Mouse (Mus musculus) B cell, adult 2 months (primary cell): ENCODE measurements at regions not wholly inside any gene's neighbourhood (a gene's known extent, or its start where the extent isn't known, plus 50 kb on each side); places are given as distances from the start of the nearest gene placed in this dataset.

ENCODE experiments used
- DNase-seq, 2 experiments: peaks; one replicate each; pipeline ENCODE4 v3.0.0; 2022

DNA sequence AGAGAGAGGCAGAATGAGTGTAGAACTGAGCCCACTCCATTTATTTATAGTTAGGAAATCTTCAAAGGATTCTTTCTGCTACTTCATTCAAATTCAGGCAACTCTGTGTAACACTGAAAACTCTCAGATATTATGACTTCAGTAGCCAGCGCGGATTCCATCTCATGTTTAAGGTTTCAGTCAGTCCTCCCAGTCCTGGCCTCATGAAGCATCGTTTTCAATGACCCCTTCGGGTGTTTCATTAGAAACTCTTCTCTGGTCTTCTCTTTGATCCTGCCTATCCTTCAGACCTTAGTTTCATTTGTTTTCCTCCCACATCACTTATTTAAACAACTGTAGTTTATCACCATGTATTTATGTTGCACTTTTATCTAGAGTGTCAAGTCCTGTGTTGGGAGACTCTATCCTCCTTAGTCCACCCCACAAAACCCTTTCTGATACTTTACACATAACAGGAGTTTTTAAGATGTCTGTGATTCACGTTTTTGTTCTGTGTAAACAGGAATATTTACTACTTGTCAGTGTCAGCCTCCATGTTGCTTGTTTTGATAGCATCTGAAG, 447.7 kb upstream of the Jag1 start:
- no peak for DNase-seq

DNA sequence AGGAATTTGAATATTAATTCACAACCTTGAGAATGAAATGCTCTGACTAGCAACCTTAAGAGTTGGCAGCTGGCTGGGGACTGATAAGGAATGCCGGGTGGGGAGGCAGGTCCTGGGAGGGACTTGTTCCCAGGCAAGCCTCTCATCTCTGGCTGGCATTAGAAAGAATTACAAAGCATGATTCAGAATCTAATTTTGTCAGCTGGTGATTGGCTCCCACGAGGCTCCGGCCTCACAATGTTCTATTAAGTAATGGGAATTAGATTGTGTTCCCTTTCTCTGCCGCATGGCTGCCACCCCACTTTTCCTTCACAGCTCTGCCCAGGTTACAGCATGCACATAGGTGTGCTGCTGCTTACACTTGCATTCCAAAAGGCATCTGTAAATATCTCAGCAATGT, 443.9 kb upstream of the Jag1 start:
- DNase-seq, result no peak

GRCm38 (mm10) chr2:137553871-137554270, 437.4 kb upstream of the Jag1 start:
- no peak for DNase-seq

GRCm38 (mm10) chr2:137536581-137536980, 420.1 kb upstream of the Jag1 start:
- no peak for DNase-seq

DNA sequence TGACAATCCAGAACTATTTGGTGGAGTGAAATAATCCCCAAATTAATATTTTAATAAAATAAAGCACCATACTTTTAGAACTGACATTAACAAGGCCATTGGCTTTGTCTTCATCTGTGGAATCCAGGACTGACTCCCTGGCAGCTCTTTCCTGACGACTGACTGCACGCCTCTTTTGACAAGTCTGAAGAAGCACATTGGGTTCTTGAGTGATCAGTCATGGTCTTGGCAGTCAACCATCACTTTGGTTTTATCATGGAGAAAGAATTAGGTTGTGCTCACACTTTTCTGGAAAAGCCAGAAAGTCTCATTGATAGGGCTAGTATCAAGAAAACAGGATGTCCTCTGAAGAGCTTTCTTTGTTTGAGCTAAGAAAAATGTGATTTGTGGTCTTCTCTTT, 399.8 kb upstream of the Jag1 start:
- DNase-seq, result no peak

DNA sequence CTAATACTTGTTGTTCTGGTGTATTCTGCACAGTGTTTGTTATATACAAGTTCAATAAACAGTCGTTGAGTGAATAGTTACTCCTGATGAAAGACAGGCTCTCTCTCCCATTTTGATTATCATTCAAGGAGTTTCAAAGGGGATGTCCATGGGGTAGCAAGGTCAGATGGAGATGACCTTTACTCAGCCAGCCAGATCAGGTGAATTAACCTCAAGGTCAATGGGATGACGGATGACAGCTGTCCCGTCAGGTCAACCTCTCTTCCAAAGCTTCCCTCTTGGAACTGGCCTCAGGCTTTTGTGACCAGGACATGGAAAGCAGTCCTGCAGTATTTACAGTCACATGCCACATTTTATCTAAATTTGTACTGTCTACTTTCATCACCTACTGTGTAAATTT, 398.6 kb upstream of the Jag1 start:
- DNase-seq, result no peak

GRCm38 (mm10) chr2:137513895-137514506, 397.6 kb upstream of the Jag1 start:
- DNase-seq, result no peak

DNA sequence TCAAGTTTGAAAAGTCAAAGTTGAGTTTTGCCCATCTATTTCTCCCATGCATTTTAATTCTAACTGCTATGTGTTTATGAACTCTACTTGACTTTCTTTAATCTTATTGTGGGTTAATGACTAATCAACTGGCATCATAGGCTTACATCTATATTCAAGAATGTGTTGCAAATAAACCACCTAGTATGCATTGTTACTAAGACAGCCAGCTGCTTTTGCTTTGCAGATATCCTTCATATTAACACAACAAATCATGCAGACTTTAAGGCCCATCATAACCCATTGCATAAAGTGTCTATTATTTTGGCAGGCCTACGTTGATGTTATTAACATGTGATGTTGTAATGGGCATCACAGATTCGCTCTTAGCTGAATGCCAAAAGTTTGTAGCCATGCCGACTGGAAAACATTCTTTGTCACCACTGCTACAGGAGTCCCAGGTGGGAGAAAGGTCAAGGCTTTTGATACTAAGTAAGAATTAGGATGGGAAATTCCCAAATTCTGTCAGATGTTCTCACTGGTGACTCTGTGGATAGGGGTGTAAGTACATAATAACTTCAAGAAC, 394.3 kb upstream of the Jag1 start:
- DNase-seq, result no peak

DNA sequence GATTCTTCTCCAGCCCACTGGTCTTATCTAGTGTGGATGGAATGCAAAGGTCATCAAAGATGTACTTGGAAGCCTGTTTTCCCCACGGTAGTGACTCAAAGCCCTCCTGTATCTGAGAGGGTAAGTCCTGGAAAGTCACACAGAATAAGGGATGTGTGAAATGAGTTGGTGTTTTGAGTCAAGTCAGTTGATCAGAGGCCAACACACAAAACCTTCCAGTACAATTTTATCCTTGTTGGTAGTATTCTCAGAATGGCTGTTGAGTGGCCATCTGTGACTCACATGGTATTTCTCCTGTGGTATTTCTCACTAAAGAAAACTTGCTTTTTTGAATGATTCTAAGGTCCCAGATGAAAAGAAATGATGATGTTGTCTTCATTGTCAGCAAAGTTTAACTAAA, 384.8 kb upstream of the Jag1 start:
- no peak for DNase-seq

DNA sequence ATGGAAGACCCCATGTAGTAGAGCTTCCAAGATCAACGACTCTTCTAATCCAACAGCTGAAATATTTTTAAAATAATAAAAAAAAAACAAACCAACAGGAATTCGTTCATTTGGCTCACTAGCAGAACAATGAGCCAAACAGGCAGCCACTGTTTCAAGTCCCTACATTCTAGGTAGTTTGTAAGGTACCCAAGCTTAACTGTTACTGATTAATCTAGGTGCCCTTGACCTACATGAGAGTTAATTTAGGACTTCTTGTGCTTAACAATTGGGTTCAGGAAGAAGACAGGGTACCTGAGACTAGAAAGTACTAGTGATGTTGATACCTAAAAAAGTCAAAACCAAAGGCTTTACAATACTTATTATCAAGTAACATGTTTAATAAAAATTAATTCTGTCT, 381.2 kb upstream of the Jag1 start:
- no peak for DNase-seq

DNA sequence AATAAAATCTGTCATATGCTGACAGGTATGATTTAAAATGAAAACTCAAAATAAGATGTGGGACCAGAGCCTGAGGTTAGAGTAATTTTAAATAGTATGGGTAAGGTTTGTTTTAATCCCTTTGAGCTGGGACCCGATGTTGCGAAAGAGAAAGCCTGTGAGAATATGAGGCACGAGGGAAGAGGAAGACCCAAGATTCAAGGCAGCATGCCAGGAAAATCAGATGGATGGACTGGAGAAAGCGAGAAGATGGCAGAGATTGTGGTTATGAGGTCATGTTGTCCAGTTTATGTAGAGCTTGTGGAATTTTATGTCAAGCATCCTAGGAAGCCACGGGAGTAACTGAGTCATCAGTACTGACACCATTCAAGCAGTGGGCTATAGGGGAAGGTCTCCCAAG, 377.2 kb upstream of the Jag1 start:
- DNase-seq, result no peak

GRCm38 (mm10) chr2:137489181-137489682, 372.8 kb upstream of the Jag1 start:
- no peak for DNase-seq

DNA sequence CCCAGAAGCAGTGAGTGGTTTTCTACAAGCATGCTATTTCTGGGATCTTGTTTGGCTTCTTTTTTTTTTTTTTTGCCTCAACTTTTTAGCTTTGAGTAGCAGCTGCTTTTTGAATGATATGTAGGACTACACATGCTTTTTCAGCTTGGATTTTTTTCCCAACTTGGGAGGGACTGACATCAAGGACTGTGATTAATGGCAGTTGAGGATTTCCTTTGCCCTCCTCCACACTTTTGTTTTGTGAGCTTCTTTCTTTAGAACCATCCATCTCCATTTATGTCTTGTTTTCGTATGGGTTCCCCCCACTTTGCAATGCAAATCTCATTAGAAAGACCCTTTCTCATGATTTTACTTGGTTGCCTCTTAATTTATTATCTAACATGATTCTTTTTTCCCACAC, 352.3 kb upstream of the Jag1 start:
- DNase-seq, result no peak

DNA sequence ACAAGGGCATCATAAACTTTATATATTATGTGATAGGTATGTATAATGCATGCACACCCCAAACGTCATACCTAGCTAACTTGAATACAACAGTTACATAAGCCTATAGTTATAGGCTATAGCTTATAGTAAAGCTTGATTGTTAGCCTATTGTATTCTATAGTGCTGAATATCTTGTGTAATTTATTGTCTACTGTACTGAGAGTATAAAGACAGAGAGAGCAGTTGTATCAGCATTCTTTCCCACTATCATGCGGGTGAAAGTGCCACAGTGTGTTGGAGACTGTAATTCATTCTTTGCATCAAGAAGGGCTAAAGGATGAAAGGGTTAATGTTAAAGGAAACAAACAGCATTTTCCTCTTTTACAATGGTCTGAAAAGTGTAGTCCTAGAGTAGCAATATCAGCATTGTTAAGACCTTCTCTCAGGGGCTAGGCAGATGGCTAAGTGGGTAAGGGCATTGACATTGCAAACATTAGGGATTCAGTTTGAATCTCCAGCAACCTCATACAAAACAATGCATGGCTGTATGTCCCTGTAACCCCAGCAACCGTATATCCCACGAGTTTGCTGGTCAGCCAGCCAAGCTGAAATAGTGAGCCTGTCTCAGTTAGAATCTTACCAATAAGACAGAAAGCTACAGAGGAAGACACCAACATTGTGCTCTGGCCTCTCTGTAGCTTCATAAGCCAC, 340.8 kb upstream of the Jag1 start:
- DNase-seq, result no peak

GRCm38 (mm10) chr2:137456436-137456835, 340.0 kb upstream of the Jag1 start:
- no peak for DNase-seq

DNA sequence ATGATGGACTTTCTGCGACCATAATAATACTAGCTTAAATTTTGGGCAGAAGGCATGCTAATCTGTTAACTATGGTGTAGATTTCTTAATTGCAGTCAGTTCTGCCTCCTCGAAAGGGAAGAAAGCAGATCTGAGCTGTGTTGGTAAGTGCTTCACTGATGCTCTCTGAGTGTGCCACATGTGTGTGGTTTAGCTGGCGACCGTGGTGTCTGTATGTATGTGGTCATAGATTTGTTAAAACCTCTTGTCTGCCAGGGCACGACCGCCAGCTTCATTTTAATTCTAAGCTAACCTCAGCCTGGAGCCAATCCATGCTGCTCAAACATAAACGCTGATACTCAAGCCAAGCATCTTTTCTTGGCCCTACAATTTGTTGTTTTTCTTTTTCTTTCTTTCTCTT, 330.5 kb upstream of the Jag1 start:
- no peak for DNase-seq

GRCm38 (mm10) chr2:137437741-137438140, 321.3 kb upstream of the Jag1 start:
- DNase-seq, result no peak

DNA sequence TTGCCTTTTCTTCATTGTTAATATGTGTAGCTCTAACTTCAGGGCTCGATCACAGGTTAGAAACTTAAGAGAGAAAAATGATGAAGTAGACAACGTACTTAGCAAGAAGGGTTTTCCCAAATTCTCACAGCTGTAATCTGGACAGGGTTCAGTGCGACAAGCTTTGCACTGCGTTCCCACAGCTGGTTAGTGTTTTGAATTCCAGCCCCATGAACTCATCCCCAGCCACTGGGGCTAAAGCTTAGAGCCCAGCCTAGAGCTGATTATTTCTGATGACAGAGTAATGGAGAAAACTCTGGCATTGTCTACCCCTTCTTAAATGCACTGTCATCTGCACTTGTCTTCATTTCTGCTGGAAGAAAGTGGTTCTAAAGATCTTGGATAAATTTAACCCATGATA, 319.7 kb upstream of the Jag1 start:
- DNase-seq, result no peak

DNA sequence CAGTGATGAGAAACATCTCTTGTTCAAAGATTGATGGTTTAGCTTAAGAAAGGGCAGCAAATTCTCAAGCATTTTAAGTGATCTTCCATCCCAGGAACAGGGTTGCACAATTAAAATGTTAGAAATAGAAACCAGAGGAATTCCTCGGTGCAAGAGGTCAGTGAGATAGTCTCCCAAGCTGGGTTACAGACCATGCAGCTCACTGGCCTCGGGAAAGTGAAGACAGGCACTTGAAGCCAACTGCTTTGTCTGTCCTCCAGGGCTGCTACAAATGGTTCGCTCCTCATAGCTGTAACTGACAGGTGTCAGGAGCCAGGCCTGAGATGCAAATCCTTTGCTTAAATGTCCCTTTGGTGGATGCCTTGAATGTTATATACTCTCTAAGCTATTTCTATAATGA, 306.2 kb upstream of the Jag1 start:
- no peak for DNase-seq

DNA sequence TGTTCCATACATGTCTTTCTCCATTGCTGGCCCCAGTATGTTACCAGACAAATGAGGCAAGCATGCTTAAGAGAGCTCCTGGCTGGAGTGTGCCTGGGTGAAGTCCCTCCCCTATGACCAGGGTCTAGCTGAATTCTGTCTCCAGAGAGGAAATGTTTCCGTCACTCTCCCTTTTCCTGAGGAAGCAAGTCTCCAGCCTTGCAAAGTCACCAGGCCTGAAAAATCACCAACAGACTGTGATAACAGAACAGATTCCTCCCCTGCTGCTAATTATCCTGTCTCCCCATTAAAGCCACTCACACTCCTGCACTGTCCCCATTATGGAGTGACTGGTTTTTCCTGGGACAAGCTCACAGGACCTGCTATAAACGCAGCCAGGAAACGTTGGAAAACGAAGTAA, 303.2 kb upstream of the Jag1 start:
- no peak for DNase-seq

- no peak for DNase-seq
These were observed 301.2 kb upstream of the Jag1 start for GRCm38 (mm10) chr2:137417691-137418090.

DNA sequence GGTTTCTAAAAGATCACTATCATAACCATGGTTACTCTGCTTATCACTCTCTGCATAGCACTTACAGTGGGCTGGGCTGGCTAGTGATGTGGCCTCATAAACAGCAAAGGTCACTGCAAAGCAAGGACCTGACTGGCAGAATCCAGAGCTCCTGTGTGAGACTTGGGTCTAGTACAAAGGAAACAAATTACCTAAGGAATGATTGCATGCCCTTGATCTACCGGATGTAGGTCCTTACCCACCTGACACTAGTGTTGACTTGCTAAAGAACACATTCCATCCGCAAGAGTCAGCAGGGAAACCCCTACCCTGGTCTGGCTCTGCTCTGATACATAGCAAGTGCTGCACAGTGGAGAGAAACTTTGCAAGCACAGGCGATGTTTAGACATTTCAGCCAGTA, 297.0 kb upstream of the Jag1 start:
- no peak for DNase-seq

DNA sequence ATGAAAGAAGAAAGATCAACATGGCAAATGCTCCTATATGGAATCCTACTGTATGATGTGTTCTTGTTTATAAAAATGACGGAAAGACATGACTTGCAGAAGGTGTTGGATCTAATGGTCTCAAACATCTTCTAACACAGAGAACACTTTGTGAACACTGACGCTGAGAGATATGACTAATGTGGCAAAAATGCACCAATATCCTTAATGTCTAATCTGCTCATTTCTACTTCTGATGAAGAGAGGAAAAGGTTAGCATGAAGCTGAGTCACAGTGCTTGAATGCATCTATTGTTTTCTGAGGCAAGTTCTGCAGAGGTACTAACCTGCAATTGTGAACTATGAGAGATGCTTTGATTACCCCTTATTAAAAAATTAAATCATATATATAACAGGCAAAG, 293.2 kb upstream of the Jag1 start:
- no peak for DNase-seq

DNA sequence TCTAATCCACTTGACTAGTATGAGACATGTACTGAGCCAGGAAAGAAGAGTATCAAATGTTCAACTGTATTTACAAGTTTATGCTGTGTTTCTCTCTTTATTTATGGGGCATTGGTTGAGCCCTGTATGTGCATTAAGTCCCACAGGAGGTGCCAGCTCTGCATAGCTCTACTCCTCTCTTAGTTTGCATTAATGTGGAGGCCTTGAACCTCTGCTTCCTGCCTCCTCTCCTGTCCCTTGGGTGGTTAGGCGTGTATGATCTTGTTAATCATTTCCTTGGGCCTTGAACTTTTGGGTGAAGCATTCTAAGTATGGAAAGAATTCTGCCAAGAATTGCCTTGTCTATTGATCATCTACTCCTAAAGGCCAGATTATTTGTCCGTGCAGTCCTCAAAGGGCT, 291.9 kb upstream of the Jag1 start:
- no peak for DNase-seq
